Mouse (Mus musculus): ENCODE measurements at regions not wholly inside any gene's neighbourhood (a gene's known extent, or its start where the extent isn't known, plus 50 kb on each side); places are given as distances from the start of the nearest gene placed in this dataset.

- no peak for TF ChIP-seq CTCF (IDR thresholded peaks at IDR 0.05; ENCODE audit: low read depth)
- no peak for TF ChIP-seq EP300 (optimal IDR thresholded peaks at IDR 0.05)
Observed at GRCm38 (mm10) chr11:104051986-104052385, 80.7 kb upstream of the Crhr1 start.

Measured in stomach, postnatal 0 days (tissue).